Mouse (Mus musculus) stomach, embryonic 15.5 days (tissue): ENCODE data around the gene Notch2. TPM values are rescaled to one million over a fixed set of nuclear protein-coding genes. Genes with fewer than 3 reads are reported as not detected.
"Not testable (repeated sequence)": the region's sequence is repeated elsewhere in the genome, so short reads cannot be mapped to it uniquely, and the experiment has no call there.

Source experiments
- ATAC-seq: fragments of 200-750 bp; cut with Nextera tagmentation; 2 replicates; pipeline ENCODE4 v1.8.0; 2017; ENCODE audit warnings: low read depth, moderate number of reproducible peaks, moderate TSS enrichment; ENCODE audit not compliant: insufficient read depth, low FRiP score
- H3K27ac ChIP-seq: fragments of 300-500 bp; sonication (generic); 2 replicates; pipeline ENCODE4 v1.5.1; 2015; ENCODE audit warnings: mild to moderate bottlenecking, inconsistent platforms
- H3K27me3 ChIP-seq: fragments of 300-500 bp; sonication (generic); replicated peaks from 2 replicates; pipeline ENCODE4 v1.6.1; 2015; ENCODE audit warnings: inconsistent platforms
- H3K36me3 ChIP-seq: fragments of 300-500 bp; sonication (generic); 2 replicates; pipeline ENCODE4 v1.6.1; 2015; ENCODE audit warnings: inconsistent platforms
- H3K4me1 ChIP-seq: fragments of 300-500 bp; sonication (generic); 2 replicates; pipeline ENCODE4 v1.6.1; 2015; ENCODE audit warnings: inconsistent platforms
- H3K4me2 ChIP-seq: fragments of 300-500 bp; sonication (generic); 2 replicates; pipeline ENCODE4 v1.6.1; 2015; ENCODE audit warnings: mild to moderate bottlenecking, inconsistent platforms
- H3K4me3 ChIP-seq: fragments of 300-500 bp; sonication (generic); replicated peaks from 2 replicates; pipeline ENCODE4 v1.5.1; 2015; ENCODE audit warnings: inconsistent platforms
- H3K9ac ChIP-seq: fragments of 300-500 bp; sonication (generic); 2 replicates; pipeline ENCODE4 v1.6.1; 2015; ENCODE audit warnings: inconsistent platforms
- H3K9me3 ChIP-seq: fragments of 300-500 bp; sonication (generic); 2 replicates; pipeline ENCODE4 v1.6.1; 2016; ENCODE audit warnings: inconsistent platforms
- WGBS: fragments of 180-500 bp; shearing (Covaris S2); methylation state at CpG from one replicate; pipeline ENCODE4 v1.1.7; 2015; 5-methylcytosine and 5-hydroxymethylcytosine counted together
- polyA plus RNA-seq: library from polyadenylated mRNA; unstranded; fragments of >200 nt; fragmentation: Nextera tagmentation; extraction: Ambion mirVana; gene quantifications from 2 replicates; pipeline ENCODE4 v1.2.1, GENCODE M21; 2015

The Notch2 gene
- polyA plus RNA-seq, 1 experiment from 2014 or later, result 21.4 TPM

DNA sequence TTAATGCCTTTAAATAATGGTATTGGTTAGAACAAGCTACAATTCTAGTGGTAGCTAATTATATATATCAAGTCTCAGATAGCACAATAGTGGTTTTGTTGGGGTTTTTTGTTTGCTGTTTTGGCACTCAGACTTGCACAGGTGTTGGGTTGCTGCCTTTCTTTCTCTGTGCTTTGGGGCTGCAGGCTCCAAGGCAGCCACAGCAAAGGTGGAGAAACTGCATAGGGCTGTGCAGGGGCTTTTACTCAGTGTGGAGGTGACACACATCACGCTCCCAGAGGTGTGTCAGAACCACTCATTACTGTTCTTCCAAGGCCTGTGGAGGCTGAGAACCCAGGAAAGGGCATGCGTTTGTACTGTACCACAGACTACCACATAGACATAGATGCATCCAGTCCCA is 114.4 kb downstream of the Notch2 start:
- Histone ChIP-seq H3K9ac (no peak overlapping the region), H3K9me3 (no peaks in the 10 kb centered on the region), H3K27me3 (no peaks in the 10 kb centered on the region), H3K4me1 (0 out of 2 replicates have a peak, but pooled peaks cover 3% of the 10 kb centered on the region), H3K27ac (no peak overlapping the region), H3K4me2 (no peak overlapping the region), H3K4me3 (no peak overlapping the region), H3K36me3 (peaks cover 58% of the 10 kb centered on the region)
- no peak for ATAC-seq
- WGBS, result 88% methylated on average over 2 of the region's 2 CpGs

DNA sequence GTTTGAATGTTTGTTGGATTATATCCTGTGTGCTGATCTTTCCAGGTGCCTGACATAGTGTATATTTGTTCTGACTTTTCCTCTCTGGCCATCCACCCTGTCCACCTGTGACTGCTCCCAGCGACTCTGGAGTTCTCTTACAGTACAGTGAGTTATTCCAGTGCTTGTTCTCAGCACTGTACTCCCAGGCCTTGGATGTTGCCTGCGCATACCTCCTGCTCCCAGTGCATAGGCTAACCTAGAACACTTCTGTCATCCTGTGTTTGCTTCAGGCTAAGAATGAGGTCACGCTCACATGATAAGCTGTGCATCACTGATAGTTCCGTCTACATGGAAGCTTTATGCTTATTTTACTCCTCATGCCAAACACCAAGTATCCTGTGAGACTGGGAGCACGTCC is 115.4 kb downstream of the Notch2 start:
- WGBS, result 75% methylated on average over 5 of the region's 5 CpGs

DNA sequence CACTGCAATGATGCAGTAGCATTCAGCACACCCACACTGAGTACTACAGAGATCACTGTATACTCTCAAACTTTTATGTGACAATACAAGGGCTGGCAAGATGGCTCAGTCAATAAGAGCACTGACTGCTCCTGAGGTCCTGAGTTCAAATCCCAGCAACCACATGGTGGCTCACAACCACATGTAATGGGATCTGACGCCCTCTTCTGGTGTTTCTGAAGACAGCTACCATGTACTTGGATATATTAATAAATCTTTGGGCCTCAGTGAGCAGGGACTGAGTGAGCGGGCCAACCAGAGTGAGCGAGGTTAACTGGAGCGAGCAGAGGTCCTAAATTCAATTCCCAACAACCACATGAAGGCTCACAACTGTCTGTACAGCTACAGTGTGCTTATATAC is 118.8 kb downstream of the Notch2 start:
- H3K36me3 ChIP-seq, result peaks cover 45% of the 10 kb centered on the region
- WGBS, result 92% methylated on average over 4 of the region's 4 CpGs

More for the DNA sequence above, 115.4 kb downstream of the Notch2 start:
- ATAC-seq, result peak; percentile 53; the same call in 1 of the 2 replicates
- Histone ChIP-seq H3K4me2 (no peak overlapping the region), H3K27ac (no peak overlapping the region), H3K9me3 (no peaks in the 10 kb centered on the region), H3K4me1 (0 out of 2 replicates have a peak, but pooled peaks cover 3% of the 10 kb centered on the region), H3K36me3 (peaks cover 52% of the 10 kb centered on the region), H3K9ac (no peak overlapping the region), H3K27me3 (no peaks in the 10 kb centered on the region), H3K4me3 (no peak overlapping the region)

DNA sequence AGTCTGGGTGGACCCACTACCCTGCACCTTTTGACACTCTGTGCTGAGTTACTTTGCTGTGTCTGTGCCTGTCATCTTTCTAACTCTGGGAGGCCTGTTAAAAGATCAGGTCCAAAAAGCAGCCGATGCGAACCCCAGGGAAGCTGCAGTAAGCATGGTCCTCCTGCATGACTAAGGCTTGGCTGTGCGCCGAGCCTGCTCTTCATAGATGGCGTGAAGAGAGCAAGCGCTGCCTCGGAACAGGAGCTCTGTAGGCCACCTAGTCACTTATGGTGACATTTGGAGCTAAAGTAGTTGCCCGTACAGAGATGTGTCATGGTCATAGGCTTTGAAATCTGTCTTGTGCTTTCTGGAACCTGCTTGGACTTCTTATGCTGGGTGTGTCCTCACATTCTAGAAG is 119.3 kb downstream of the Notch2 start:
- 94% methylated on average over 8 of the region's 8 CpGs for WGBS
- Histone ChIP-seq H3K4me3 (no peak overlapping the region), H3K4me2 (no peak overlapping the region), H3K9ac (no peak overlapping the region), H3K36me3 (peaks cover 49% of the 10 kb centered on the region), H3K4me1 (0 out of 2 replicates have a peak, but pooled peaks cover 3% of the 10 kb centered on the region), H3K27ac (no peak overlapping the region), H3K27me3 (no peaks in the 10 kb centered on the region), H3K9me3 (no peaks in the 10 kb centered on the region)
- no peak for ATAC-seq

More for the DNA sequence above, 118.8 kb downstream of the Notch2 start:
- H3K9me3 ChIP-seq, H3K27ac ChIP-seq, ATAC-seq, H3K4me2 ChIP-seq, H3K27me3 ChIP-seq, H3K4me1 ChIP-seq, H3K9ac ChIP-seq, H3K4me3 ChIP-seq: not testable (repeated sequence)

DNA sequence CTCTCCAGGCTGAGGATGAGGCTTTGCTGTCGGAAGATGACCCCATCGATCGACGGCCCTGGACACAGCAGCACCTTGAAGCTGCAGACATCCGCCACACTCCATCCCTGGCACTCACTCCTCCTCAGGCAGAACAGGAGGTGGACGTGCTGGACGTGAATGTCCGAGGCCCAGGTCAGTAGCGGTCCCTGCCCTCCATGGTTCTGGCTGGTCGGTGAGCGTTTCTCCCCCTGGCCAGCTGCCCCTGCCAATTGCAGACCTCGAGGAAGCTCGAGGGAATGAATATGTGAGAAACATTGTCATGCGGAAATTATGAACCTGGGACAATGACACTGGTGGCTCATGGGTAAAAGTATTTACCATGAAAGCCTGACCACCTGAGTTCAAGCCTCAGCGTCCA is 128.1 kb downstream of the Notch2 start:
- H3K4me1 ChIP-seq, result no peaks in the 10 kb centered on the region
- H3K4me3 ChIP-seq, result no peak overlapping the region
- H3K27ac ChIP-seq, result no peak overlapping the region
- 91% methylated on average over 15 of the region's 15 CpGs for WGBS
- peaks cover 84% of the 10 kb centered on the region for H3K36me3 ChIP-seq
- H3K9me3 ChIP-seq, result no peaks in the 10 kb centered on the region
- no peak for ATAC-seq
- no peak overlapping the region for H3K9ac ChIP-seq
- no peak overlapping the region for H3K4me2 ChIP-seq
- H3K27me3 ChIP-seq, result no peaks in the 10 kb centered on the region

DNA sequence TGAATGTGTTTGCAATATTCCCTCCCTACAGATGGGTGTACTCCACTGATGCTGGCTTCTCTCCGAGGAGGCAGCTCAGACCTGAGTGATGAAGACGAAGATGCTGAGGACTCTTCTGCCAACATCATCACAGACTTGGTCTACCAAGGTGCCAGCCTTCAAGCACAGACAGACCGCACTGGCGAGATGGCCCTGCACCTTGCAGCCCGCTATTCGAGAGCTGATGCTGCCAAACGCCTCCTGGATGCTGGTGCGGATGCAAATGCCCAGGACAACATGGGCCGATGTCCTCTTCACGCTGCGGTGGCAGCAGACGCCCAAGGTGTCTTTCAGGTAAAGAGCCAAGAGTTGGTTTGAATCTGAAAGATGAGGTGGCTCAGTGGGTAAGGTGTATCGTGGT is 129.5 kb downstream of the Notch2 start:
- Histone ChIP-seq H3K4me3 (no peak overlapping the region), H3K4me1 (no peaks in the 10 kb centered on the region), H3K9ac (no peak overlapping the region), H3K27me3 (no peaks in the 10 kb centered on the region), H3K27ac (no peak overlapping the region), H3K36me3 (peaks cover 89% of the 10 kb centered on the region), H3K9me3 (no peaks in the 10 kb centered on the region), H3K4me2 (no peak overlapping the region)
- 94% methylated on average over 13 of the region's 13 CpGs for WGBS
- no peak for ATAC-seq

DNA sequence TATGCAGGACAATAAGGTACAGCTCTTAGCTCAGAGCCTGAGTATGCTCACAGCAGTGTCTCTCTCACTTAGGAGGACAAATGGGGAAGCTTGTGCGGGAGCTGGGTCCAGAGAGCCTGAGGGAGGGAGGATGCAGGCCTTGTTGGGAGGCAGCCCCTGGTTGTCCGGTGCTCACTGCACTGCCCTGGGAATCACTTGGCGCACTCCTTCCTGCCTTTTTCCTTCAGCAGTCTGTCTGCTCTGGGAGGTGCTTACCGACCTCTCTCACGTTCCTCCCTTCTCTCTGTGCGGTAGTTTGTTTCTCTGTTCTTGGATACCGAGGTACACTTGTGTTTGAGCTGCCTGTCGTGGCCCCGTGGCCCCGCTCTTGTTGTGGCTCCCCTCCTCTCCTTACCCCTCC is 131.9 kb downstream of the Notch2 start:
- ATAC-seq, result no peak
- peaks cover 81% of the 10 kb centered on the region for H3K36me3 ChIP-seq
- 89% methylated on average over 10 of the region's 10 CpGs for WGBS

DNA sequence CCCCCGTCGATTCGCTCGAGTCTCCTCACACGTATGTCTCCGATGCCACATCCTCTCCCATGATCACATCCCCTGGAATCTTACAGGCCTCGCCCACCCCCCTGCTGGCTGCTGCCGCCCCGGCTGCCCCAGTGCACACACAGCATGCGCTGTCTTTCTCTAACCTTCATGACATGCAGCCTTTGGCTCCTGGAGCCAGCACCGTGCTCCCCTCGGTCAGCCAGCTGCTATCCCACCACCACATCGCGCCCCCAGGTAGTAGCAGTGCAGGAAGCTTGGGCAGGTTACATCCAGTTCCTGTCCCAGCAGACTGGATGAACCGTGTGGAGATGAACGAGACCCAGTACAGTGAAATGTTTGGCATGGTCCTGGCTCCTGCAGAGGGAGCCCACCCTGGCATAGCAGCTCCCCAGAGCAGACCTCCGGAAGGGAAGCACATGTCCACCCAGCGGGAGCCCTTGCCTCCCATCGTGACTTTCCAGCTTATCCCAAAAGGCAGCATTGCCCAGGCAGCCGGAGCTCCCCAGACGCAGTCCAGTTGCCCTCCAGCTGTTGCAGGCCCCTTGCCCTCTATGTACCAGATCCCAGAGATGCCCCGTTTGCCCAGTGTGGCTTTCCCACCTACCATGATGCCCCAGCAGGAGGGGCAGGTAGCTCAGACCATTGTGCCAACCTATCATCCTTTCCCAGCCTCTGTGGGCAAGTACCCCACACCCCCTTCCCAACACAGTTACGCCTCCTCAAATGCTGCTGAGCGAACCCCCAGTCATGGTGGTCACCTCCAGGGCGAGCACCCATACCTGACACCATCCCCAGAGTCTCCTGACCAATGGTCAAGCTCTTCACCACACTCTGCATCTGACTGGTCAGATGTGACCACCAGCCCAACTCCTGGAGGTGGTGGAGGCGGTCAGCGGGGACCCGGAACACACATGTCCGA is 133.4 kb downstream of the Notch2 start:
- 93% methylated on average over 29 of the region's 29 CpGs for WGBS
- ATAC-seq, result no peak
- H3K4me2 ChIP-seq, result no peak overlapping the region
- H3K4me3 ChIP-seq, result no peak overlapping the region
- peaks cover 70% of the 10 kb centered on the region for H3K36me3 ChIP-seq
- no peaks in the 10 kb centered on the region for H3K4me1 ChIP-seq
- H3K27ac ChIP-seq, result no peak overlapping the region
- no peak overlapping the region for H3K9ac ChIP-seq
- H3K9me3 ChIP-seq, result no peaks in the 10 kb centered on the region
- no peaks in the 10 kb centered on the region for H3K27me3 ChIP-seq

More for the DNA sequence above, 131.9 kb downstream of the Notch2 start:
- no peak overlapping the region for H3K9ac ChIP-seq
- H3K27me3 ChIP-seq, result no peaks in the 10 kb centered on the region
- no peaks in the 10 kb centered on the region for H3K4me1 ChIP-seq
- no peaks in the 10 kb centered on the region for H3K9me3 ChIP-seq
- H3K4me3 ChIP-seq, result no peak overlapping the region
- no peak overlapping the region for H3K4me2 ChIP-seq
- no peak overlapping the region for H3K27ac ChIP-seq

DNA sequence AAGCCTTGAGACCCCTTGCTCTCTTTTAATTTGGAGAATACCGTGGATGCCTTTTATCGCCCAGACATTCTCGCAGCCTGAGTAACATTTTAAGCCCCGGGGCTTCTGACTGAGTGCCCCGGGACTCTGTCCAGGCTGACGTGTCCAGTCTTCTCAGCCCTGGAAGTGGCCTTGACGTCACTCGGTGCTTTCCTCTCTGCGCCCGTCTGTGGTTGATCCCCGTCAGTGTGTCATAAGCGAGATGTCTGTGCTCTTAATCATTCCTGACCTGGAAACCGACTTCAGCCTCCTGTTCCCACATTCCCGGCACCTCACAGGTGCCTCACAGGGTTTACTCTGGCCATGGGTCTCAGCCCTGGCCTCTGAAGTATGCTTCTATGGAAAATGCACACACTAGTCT is 134.4 kb downstream of the Notch2 start:
- peaks cover 62% of the 10 kb centered on the region for H3K36me3 ChIP-seq
- no peak for ATAC-seq
- H3K4me1 ChIP-seq, result no peaks in the 10 kb centered on the region
- H3K4me3 ChIP-seq, result no peak overlapping the region
- H3K9ac ChIP-seq, result no peak overlapping the region
- no peaks in the 10 kb centered on the region for H3K9me3 ChIP-seq
- 85% methylated on average over 14 of the region's 14 CpGs for WGBS
- no peak overlapping the region for H3K27ac ChIP-seq
- H3K4me2 ChIP-seq, result no peak overlapping the region
- H3K27me3 ChIP-seq, result no peaks in the 10 kb centered on the region

DNA sequence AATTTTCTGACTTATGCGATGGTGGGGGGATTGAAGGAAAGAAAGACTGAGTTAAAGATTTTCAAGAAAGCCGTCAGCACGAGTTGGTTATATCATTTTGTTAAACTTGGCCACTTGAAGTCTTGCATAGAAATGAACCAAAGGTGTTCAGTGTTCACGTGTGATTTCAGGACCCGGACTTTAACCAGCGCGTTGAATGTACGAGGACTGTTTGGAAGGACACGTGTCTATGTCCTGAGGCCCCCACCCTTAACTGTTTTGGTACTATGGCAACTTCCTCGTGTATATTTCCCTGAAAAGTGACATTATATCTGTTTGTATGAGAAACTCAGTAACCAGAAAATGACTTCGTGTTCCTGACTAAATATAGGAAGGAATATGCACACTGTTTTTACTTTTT is 136.6 kb downstream of the Notch2 start:
- H3K4me2 ChIP-seq, result no peak overlapping the region
- 94% methylated on average over 11 of the region's 11 CpGs for WGBS
- no peak for ATAC-seq
- H3K9ac ChIP-seq, result no peak overlapping the region
- H3K36me3 ChIP-seq, result peaks cover 42% of the 10 kb centered on the region
- H3K27me3 ChIP-seq, result no peaks in the 10 kb centered on the region
- H3K4me1 ChIP-seq, result no peaks in the 10 kb centered on the region
- no peak overlapping the region for H3K27ac ChIP-seq
- no peak overlapping the region for H3K4me3 ChIP-seq
- no peaks in the 10 kb centered on the region for H3K9me3 ChIP-seq

DNA sequence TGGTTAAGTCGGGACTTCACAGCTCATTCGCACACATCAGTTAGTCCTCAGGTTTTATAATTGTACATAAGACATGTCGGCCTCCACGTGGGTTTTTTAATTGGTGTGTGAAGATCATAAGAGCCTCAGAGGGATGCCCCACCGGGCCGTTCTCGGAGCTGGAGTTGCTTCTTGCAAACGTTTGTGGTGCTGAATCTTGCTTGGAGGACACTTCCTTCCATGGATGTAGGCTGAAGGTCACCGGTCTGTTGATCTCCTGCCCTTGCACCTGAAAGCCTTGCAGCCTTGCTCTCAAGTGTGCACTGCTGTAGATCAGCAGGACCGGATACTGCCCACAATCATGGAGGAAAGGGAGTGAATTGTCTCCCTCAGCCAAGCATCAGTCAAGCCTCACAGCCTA is 137.7 kb downstream of the Notch2 start:
- Histone ChIP-seq H3K27ac (no peak overlapping the region), H3K9ac (no peak overlapping the region), H3K4me2 (no peak overlapping the region), H3K36me3 (peaks cover 32% of the 10 kb centered on the region), H3K4me3 (no peak overlapping the region), H3K9me3 (no peaks in the 10 kb centered on the region), H3K4me1 (no peaks in the 10 kb centered on the region), H3K27me3 (no peaks in the 10 kb centered on the region)
- 88% methylated on average over 10 of the region's 10 CpGs for WGBS
- ATAC-seq, result no peak

DNA sequence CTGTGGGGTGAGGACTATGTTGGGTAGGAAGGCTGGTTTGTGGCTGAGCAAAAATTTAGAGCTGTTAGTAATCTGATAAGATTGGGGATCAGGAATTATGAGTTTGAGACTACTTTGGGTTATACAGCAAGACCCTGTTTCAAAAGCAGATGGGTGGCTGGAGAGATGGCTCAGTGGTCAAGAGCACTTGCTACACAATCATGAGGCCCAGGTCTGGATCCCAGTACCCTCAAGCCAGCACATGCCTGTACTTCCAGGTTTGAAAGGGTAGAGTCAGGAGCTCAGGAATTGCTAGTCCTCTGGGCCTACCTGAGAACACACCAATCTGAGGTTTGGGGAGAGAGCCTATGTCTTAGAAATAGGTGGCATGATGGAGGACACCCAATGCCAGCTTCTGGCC is 140.1 kb downstream of the Notch2 start:
- H3K4me3 ChIP-seq, result no peak overlapping the region
- no peak overlapping the region for H3K9ac ChIP-seq
- no peaks in the 10 kb centered on the region for H3K9me3 ChIP-seq
- H3K4me2 ChIP-seq, result no peak overlapping the region
- H3K27me3 ChIP-seq, result no peaks in the 10 kb centered on the region
- H3K36me3 ChIP-seq, result peaks cover 9% of the 10 kb centered on the region
- H3K4me1 ChIP-seq, result no peaks in the 10 kb centered on the region
- no peak for ATAC-seq
- no peak overlapping the region for H3K27ac ChIP-seq
